ENCODE assay signal across 14 mouse cellular contexts in genomic region chr12:100278358-100278757, GRCm38 (mm10).
A peak's percentile ranks its signal among the peaks of the same experiment; 100 is the strongest.
DNase-seq lines count a peak whose midpoint lies in the region; ATAC-seq and TF ChIP-seq lines count a peak whose summit lies in the region.
"Had no signal": no experiment of that assay in that cellular context is flagged by ENCODE, and none has a peak within 500 bp of the region (broad histone marks: within the 10 kb centered on the region; RNA-seq: fewer than 3 reads in every experiment).

No protein-coding gene starts in this region.

- no peak for TF ChIP-seq CTCF in gastrocnemius, adult 2 months (IDR thresholded peaks at IDR 0.05)
- TF ChIP-seq CTCF in G1E (IDR thresholded peaks at IDR 0.05; ENCODE audit: low read depth, low read length): no peak
- TF ChIP-seq CTCF in hindbrain, postnatal 0 days (IDR thresholded peaks at IDR 0.05; ENCODE audit: low read depth): no peak

- H3K9ac ChIP-seq in liver, embryonic 11.5 days (ENCODE audit: low read depth, low read length): no peak overlapping the region
- no peak overlapping the region for H3K9ac ChIP-seq in liver, embryonic 12.5 days
- no peak overlapping the region for H3K9ac ChIP-seq in hindbrain, postnatal 0 days (replicated peaks; ENCODE audit: low read length)
- H3K9ac ChIP-seq: heart, embryonic 12.5 days; limb, embryonic 13.5 days had no signal

- no peaks in the 10 kb centered on the region for H3K27me3 ChIP-seq in liver, embryonic 11.5 days (replicated peaks; ENCODE audit: control insufficient read depth, insufficient read depth, low read length)
- H3K27me3 ChIP-seq in liver, embryonic 12.5 days (replicated peaks): peaks cover 6% of the 10 kb centered on the region; the same call in 1 of the 2 replicates
- peaks cover 68% of the 10 kb centered on the region for H3K27me3 ChIP-seq in G1E (ENCODE audit: insufficient read depth, low read length)
- H3K27me3 ChIP-seq in hindbrain, postnatal 0 days (ENCODE audit: insufficient read depth, low read length): no peaks in the 10 kb centered on the region
- H3K27me3 ChIP-seq: heart, embryonic 12.5 days; limb, embryonic 13.5 days had no signal

- no peaks in the 10 kb centered on the region for H3K9me3 ChIP-seq in liver, embryonic 11.5 days (ENCODE audit: control insufficient read depth, low read length)
- no peaks in the 10 kb centered on the region for H3K9me3 ChIP-seq in liver, embryonic 12.5 days (replicated peaks)
- H3K9me3 ChIP-seq in G1E (replicated peaks): peaks cover 8% of the 10 kb centered on the region
- H3K9me3 ChIP-seq in hindbrain, postnatal 0 days (ENCODE audit: low read length): no peaks in the 10 kb centered on the region
- H3K9me3 ChIP-seq: heart, embryonic 12.5 days; limb, embryonic 13.5 days had no signal

- no peak overlapping the region for H3K4me2 ChIP-seq in liver, embryonic 11.5 days
- H3K4me2 ChIP-seq in liver, embryonic 12.5 days: no peak overlapping the region
- H3K4me2 ChIP-seq in hindbrain, postnatal 0 days (ENCODE audit: low read depth, low read length): no peak overlapping the region
- H3K4me2 ChIP-seq: heart, embryonic 12.5 days; limb, embryonic 13.5 days had no signal

- peak overlapping the region; percentile 86 for H3K27ac ChIP-seq in gastrocnemius, adult 2 months
- no peak overlapping the region for H3K27ac ChIP-seq in liver, embryonic 11.5 days (ENCODE audit: low read depth, low read length)
- no peak overlapping the region for H3K27ac ChIP-seq in liver, embryonic 12.5 days
- no peak overlapping the region for H3K27ac ChIP-seq in hindbrain, postnatal 0 days
- H3K27ac ChIP-seq: limb, embryonic 13.5 days had no signal

- H3K4me3 ChIP-seq in gastrocnemius, adult 2 months: no peak overlapping the region
- no peak overlapping the region for H3K4me3 ChIP-seq in liver, embryonic 11.5 days (ENCODE audit: low read depth, low read length)
- H3K4me3 ChIP-seq in liver, embryonic 12.5 days: no peak overlapping the region
- H3K4me3 ChIP-seq in G1E (ENCODE audit: low read depth, low read length): peak overlapping the region; percentile 40; the same call in 1 of the 2 replicates
- H3K4me3 ChIP-seq in hindbrain, postnatal 0 days (ENCODE audit: low read length): no peak overlapping the region
- H3K4me3 ChIP-seq: heart, embryonic 12.5 days; limb, embryonic 13.5 days had no signal

- H3K4me1 ChIP-seq in liver, embryonic 11.5 days (replicated peaks; ENCODE audit: control insufficient read depth, insufficient read depth, low read length): peaks cover 12% of the 10 kb centered on the region
- peaks cover 31% of the 10 kb centered on the region for H3K4me1 ChIP-seq in liver, embryonic 12.5 days
- H3K4me1 ChIP-seq in G1E (ENCODE audit: insufficient read depth, low read depth, low read length): peaks cover 77% of the 10 kb centered on the region
- peaks cover 21% of the 10 kb centered on the region for H3K4me1 ChIP-seq in hindbrain, postnatal 0 days (ENCODE audit: insufficient read depth, low read length)

- intact Hi-C loops in gastrocnemius, adult 2 months (cut with DNase I): no loop called here

- 43% methylated on average over 8 of the region's 8 CpGs for WGBS in liver, embryonic 11.5 days
- 39% methylated on average over 8 of the region's 8 CpGs for WGBS in liver, embryonic 12.5 days (ENCODE audit: insufficient replicate concordance)
- 29% methylated on average over 8 of the region's 8 CpGs for WGBS in hindbrain, postnatal 0 days

- no peak for DNase-seq in gastrocnemius, adult 2 months
- DNase-seq in gastrocnemius, adult 8-10 months (ENCODE audit: low spot score in 2 of 2): no peak
- no peak for DNase-seq in liver, embryonic 11.5 days (ENCODE audit: low spot score)
- DNase-seq in G1E (ENCODE audit: low spot score): no peak
- peak; percentile 35 for DNase-seq in hindbrain, postnatal 0 days (ENCODE audit: low spot score)
- DNase-seq in spleen, adult 12 weeks (ENCODE audit: low spot score): no peak
- DNase-seq in adrenal gland, adult (ENCODE audit: inconsistent age in 2 of 2, low spot score in 1 of 2): no peak
- DNase-seq: adrenal gland, postnatal 10 days; kidney, postnatal 10 days; right cerebral cortex, postnatal 4 days; thymus, postnatal 36 days had no signal

- H3K36me3 ChIP-seq in liver, embryonic 11.5 days (ENCODE audit: control insufficient read depth, insufficient read depth, low read length): no peaks in the 10 kb centered on the region
- no peaks in the 10 kb centered on the region for H3K36me3 ChIP-seq in liver, embryonic 12.5 days
- no peaks in the 10 kb centered on the region for H3K36me3 ChIP-seq in G1E (replicated peaks)
- no peaks in the 10 kb centered on the region for H3K36me3 ChIP-seq in hindbrain, postnatal 0 days (ENCODE audit: insufficient read depth, low read length)
- H3K36me3 ChIP-seq: heart, embryonic 12.5 days; limb, embryonic 13.5 days had no signal

- peak; percentile 44; the same call in 1 of the 2 replicates for ATAC-seq in liver, embryonic 11.5 days (replicated peaks; ENCODE audit: low FRiP score)
- ATAC-seq in liver, embryonic 12.5 days: no peak
- ATAC-seq in G1E (ENCODE audit: extremely low read depth, insufficient number of reproducible peaks, low FRiP score, poor library complexity, severe bottlenecking): peak; percentile 18; the same call in 1 of the 2 replicates
- ATAC-seq in hindbrain, postnatal 0 days: no peak

Comparison
In these comparisons a context has a peak if more than half of its experiments do, and no peak if none do; other contexts are left out.
1. ATAC-seq: peak in liver, embryonic 11.5 days (single experiment) and G1E (single experiment); none in liver, embryonic 12.5 days (single experiment) and hindbrain, postnatal 0 days (single experiment).